Mouse (Mus musculus) olfactory bulb, adult 2 months (tissue): ENCODE results near the gene Pptc7.

Source experiments
- CTCF ChIP-seq: fragments of 200-500 bp; IDR thresholded peaks from 2 replicates; pipeline ENCODE4 v1.5.1; 2012; ENCODE audit warnings: low read depth, mild to moderate bottlenecking, low read length, moderate library complexity; ENCODE audit not compliant: insufficient read depth
- POLR2A ChIP-seq: fragments of 200-500 bp; IDR thresholded peaks from 2 replicates; pipeline ENCODE4 v1.6.1; 2012; ENCODE audit warnings: mild to moderate bottlenecking, low read depth, low read length, moderate library complexity; ENCODE audit not compliant: insufficient read depth

- TF ChIP-seq CTCF = no peak
- TF ChIP-seq POLR2A = no peak
Observed at GRCm38 (mm10) chr5:122311692-122312091, 27.5 kb downstream of the Pptc7 start.
